Mouse (Mus musculus): Measurements from ENCODE around the gene Apol7c. TPM values are rescaled to one million over a fixed set of nuclear protein-coding genes. Genes with fewer than 3 reads are reported as not detected.
"Not testable (repeated sequence)": the region's sequence is repeated elsewhere in the genome, so short reads cannot be mapped to it uniquely, and the experiment has no call there.

Gene Apol7c
- polyA plus RNA-seq (2015; fragmentation: Nextera tagmentation; extraction: Ambion mirVana) = not detected in 2 replicates

DNA sequence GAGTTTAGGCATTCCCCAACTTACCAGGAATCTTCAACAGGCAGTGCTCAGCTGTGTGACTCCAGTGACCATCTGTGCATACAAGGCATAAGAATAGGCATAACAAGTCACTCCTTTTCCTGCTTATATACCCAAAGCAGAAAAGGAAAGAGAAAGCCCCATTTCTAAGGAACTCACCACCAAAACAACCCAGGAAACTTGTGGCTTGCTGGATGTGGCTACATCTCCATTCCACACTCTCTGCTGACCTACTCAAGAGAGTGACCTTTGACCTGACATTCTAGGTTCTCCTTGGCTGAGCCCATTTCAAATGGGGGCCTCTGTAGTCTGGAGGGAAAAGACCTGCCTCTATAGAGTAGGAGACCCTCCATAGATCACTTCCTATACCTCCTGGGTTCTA, at the start of gene Apol7c:
Gene Apol7c (minus strand): TSS at position 101 of the 400 bp plus-strand sequence.
- Histone ChIP-seq H3K4me2 (no peak within 1 kb of the TSS), H3K27ac (replicated peaks) (no peak within 1 kb of the TSS), H3K4me1 (replicated peaks) (no peaks in the 10 kb centered on the region), H3K36me3 (no peaks in the 10 kb centered on the region), H3K9me3 (no peaks in the 10 kb centered on the region), H3K27me3 (no peaks in the 10 kb centered on the region), H3K4me3 (no peak within 1 kb of the TSS), H3K9ac (no peak within 1 kb of the TSS)
- ATAC-seq (ENCODE audit: low FRiP score, low read depth) = no peak

- no peaks in the 10 kb centered on the region for H3K27me3 ChIP-seq
- no peak overlapping the region for H3K4me3 ChIP-seq
- H3K4me1 ChIP-seq (replicated peaks) = no peaks in the 10 kb centered on the region
- no peaks in the 10 kb centered on the region for H3K36me3 ChIP-seq
- H3K4me2 ChIP-seq = no peak overlapping the region
- no peak overlapping the region for H3K9ac ChIP-seq
- no peak for ATAC-seq (ENCODE audit: low FRiP score, low read depth)
- peaks cover 9% of the 10 kb centered on the region; the same call in 1 of the 2 replicates for H3K9me3 ChIP-seq
- H3K27ac ChIP-seq (replicated peaks) = no peak overlapping the region
- WGBS = 52% methylated on average over 1 of the region's 1 CpGs
Measured at GRCm38 (mm10) chr15:77581681-77582080, 48.6 kb upstream of the Apol7c start.

- Histone ChIP-seq H3K9ac (no peak overlapping the region), H3K4me3 (no peak overlapping the region), H3K4me2 (no peak overlapping the region), H3K36me3 (no peaks in the 10 kb centered on the region), H3K27me3 (no peaks in the 10 kb centered on the region), H3K4me1 (replicated peaks) (no peaks in the 10 kb centered on the region), H3K9me3 (peaks cover 9% of the 10 kb centered on the region; the same call in 1 of the 2 replicates), H3K27ac (replicated peaks) (no peak overlapping the region)
- 92% methylated on average over 4 of the region's 4 CpGs for WGBS
- ATAC-seq (ENCODE audit: low FRiP score, low read depth) = no peak
Measured at GRCm38 (mm10) chr15:77579311-77579710, 46.2 kb upstream of the Apol7c start.

DNA sequence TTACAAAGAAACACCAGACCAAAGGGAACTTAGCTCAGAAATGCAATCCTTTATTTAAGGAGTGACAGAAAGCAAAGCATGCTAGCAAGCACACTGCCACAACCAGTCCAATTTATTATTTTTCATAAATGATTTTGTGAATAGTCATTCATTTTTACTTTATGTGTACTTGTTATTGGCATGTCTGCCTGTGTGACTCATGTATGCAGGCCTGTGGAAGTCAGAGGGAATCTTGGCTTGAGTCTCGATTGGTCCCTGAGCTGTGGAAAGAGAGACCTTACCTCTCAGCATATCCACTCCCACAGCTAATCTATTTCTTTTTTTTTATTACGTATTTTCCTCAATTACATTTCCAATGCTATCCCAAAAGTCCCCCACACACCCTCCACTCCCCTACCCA, 45.7 kb upstream of the Apol7c start:
- no peak overlapping the region for H3K9ac ChIP-seq
- H3K27ac ChIP-seq (replicated peaks) = no peak overlapping the region
- H3K36me3 ChIP-seq = no peaks in the 10 kb centered on the region
- no peak overlapping the region for H3K4me2 ChIP-seq
- no peaks in the 10 kb centered on the region for H3K4me1 ChIP-seq (replicated peaks)
- 96% methylated on average over 2 of the region's 2 CpGs for WGBS
- peaks cover 7% of the 10 kb centered on the region; the same call in 1 of the 2 replicates for H3K9me3 ChIP-seq
- H3K27me3 ChIP-seq = no peaks in the 10 kb centered on the region
- H3K4me3 ChIP-seq = no peak overlapping the region
- no peak for ATAC-seq (ENCODE audit: low FRiP score, low read depth)

GRCm38 (mm10) chr15:77563219-77563618, 30.1 kb upstream of the Apol7c start:
- H3K27ac ChIP-seq (replicated peaks) = no peak overlapping the region
- no peak for ATAC-seq (ENCODE audit: low FRiP score, low read depth)
- no peaks in the 10 kb centered on the region for H3K36me3 ChIP-seq
- no peaks in the 10 kb centered on the region for H3K9me3 ChIP-seq
- H3K4me3 ChIP-seq = no peak overlapping the region
- H3K27me3 ChIP-seq = no peaks in the 10 kb centered on the region
- H3K4me2 ChIP-seq = no peak overlapping the region
- no peaks in the 10 kb centered on the region for H3K4me1 ChIP-seq (replicated peaks)
- H3K9ac ChIP-seq = no peak overlapping the region

DNA sequence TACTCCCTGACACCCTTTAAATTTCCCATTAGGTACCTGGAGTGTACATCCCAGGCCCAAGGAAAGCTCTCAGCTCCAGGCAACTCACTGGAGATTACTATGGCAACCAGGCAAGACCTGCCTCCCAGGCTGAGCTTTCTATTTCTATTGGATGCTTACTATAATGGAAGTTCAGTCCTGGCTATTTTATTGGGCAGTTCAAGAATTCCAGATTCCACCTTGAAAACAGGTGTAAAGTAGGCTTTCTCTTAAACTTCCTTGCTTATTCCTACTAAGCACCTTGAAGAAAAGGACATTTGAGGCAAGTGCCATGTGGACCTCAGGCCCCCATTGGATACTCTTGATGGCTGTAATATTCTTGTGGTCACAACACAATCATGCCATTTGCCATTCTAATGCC, 28.7 kb upstream of the Apol7c start, which contains the start of gene 1700025B11Rik:
Gene 1700025B11Rik (minus strand): TSS at position 101 of the 400 bp plus-strand sequence.
- Histone ChIP-seq H3K9ac (no peak within 1 kb of the TSS), H3K27me3 (no peaks in the 10 kb centered on the region), H3K4me1 (replicated peaks) (no peaks in the 10 kb centered on the region), H3K4me3 (no peak within 1 kb of the TSS), H3K27ac (replicated peaks) (no peak within 1 kb of the TSS), H3K4me2 (no peak within 1 kb of the TSS), H3K36me3 (no peaks in the 10 kb centered on the region), H3K9me3 (no peaks in the 10 kb centered on the region)
- no peak for ATAC-seq (ENCODE audit: low FRiP score, low read depth)

DNA sequence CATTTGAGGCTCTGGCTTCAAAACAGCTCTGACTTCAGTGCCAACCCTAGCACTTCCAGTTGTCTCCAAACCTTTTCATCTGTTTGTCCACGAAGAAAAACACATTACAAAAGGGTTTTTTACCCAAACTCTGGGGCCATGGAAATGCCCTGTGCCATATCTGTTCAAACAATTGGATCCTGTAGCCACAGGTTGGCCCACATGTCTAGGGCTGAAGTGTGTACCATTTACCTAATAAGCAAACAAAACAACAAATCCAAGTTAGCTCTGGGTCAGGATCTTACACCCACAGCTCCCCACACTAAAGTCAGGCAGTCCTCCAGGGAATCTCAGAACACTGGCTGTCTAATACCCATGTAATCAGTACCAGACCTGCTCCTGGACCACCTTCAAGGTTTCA, 6.1 kb upstream of the Apol7c start:
- 34% methylated on average over 1 of the region's 1 CpGs for WGBS

DNA sequence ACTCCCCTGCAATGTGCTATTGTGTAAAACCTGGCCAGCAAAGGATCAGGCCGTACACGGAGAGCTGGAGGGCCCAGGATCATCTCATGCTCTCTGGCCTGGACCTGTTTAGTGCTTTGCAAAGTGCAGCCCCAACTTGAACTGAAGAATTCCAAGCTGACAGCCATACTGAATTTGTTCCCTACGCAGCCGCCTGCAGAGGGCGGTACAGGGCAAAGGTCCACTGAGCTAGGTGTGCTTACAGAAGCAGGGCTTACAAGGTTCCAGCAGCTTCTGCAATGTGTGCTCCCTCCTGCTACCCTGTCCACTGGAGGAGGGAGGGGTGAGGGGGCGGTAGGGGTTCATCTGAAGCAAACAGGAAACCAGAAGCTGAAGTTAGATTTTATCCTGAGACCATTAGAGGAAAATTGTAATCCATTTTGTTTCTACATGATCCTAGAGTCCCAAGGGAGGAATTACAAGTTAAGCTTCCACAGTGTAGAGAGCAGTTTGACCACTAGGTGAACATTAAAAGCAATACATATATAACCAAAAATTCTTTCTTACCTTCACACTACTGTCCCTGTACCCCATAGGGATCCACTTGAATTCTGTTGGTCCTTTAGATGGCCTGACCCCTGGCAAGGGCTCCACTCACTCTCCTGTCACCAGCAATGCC, 9.8 kb downstream of the Apol7c start:
- not testable (repeated sequence) for H3K4me1 ChIP-seq (replicated peaks); H3K36me3 ChIP-seq; H3K9me3 ChIP-seq; ATAC-seq (ENCODE audit: low FRiP score, low read depth); H3K27me3 ChIP-seq; H3K9ac ChIP-seq; H3K27ac ChIP-seq (replicated peaks); H3K4me3 ChIP-seq; H3K4me2 ChIP-seq
- WGBS = 16% methylated on average over 6 of the region's 6 CpGs

More for the DNA sequence above, 6.1 kb upstream of the Apol7c start:
- not testable (repeated sequence) for H3K4me1 ChIP-seq (replicated peaks); H3K4me3 ChIP-seq; ATAC-seq (ENCODE audit: low FRiP score, low read depth); H3K27ac ChIP-seq (replicated peaks); H3K9ac ChIP-seq; H3K36me3 ChIP-seq; H3K9me3 ChIP-seq; H3K4me2 ChIP-seq; H3K27me3 ChIP-seq

DNA sequence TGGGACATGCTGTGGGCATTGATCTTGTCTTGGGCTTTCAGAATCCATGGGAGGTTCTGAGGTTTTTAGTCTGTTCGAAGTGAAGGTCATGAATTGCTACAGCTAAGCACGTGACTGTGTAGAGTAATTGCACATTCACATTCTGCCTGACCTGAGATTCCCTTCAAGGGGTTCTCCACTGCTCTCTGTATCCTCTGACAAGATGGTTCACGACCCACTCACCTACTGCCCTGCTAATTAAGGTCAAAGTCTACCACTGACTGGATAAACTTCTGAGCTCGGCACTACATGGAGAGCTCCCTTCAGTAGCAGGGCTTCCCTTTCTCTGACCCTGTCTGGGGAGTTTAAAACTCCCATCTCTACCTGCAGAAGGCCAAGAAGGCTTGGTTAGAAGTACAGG, 12.5 kb downstream of the Apol7c start:
- H3K4me3 ChIP-seq; H3K27ac ChIP-seq (replicated peaks); H3K9me3 ChIP-seq; H3K27me3 ChIP-seq; H3K4me2 ChIP-seq; H3K9ac ChIP-seq; H3K36me3 ChIP-seq; ATAC-seq (ENCODE audit: low FRiP score, low read depth); H3K4me1 ChIP-seq (replicated peaks): not testable (repeated sequence)
- 75% methylated on average over 4 of the region's 4 CpGs for WGBS

DNA sequence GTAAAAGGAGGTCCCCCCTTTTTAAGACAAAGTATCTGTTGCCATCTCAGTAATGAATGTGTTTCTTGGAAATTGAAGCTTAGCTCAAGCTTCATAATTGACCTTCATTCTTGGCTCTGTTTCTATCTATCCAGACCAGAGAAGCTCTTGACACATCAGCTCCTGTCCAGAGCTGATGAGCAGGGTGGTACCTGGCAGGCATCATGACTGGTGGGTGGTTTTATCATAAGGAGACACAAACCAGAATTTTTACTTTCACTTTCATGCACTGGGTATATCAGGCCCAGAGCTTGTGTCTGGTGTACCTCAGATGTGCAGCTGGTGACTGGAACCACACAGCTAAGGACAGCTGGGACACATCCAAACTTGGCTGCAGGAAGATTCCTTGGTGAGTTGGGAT, 25.1 kb downstream of the Apol7c start, which contains the start of gene Apol11a:
Gene Apol11a (plus strand): TSS at position 306 of the 400 bp plus-strand sequence.
- not testable (repeated sequence) for H3K27ac ChIP-seq (replicated peaks); H3K9ac ChIP-seq; H3K9me3 ChIP-seq; H3K4me1 ChIP-seq (replicated peaks); H3K27me3 ChIP-seq; H3K4me3 ChIP-seq; H3K36me3 ChIP-seq; ATAC-seq (ENCODE audit: low FRiP score, low read depth); H3K4me2 ChIP-seq

DNA sequence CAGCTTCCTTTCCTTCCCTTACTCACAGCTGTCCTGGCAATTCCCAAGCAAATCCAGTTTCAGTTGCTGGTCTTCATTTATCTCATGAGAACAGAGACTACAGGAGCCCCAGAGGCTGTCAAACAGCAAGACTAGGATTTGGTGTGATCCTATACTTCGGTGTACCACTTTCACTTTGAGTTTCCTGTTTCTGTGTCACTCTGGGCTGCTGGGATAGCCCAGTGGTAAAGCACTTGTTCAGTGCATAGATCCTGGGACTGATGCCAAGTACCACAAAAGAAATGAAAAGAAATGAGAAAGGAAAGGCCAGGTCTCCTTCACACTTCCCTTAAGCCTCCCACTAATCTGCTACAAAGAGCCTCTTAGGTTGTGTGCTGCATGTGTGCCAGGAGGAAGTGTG, 38.4 kb downstream of the Apol7c start:
- H3K4me3 ChIP-seq; ATAC-seq (ENCODE audit: low FRiP score, low read depth); H3K4me2 ChIP-seq; H3K9ac ChIP-seq; H3K4me1 ChIP-seq (replicated peaks); H3K36me3 ChIP-seq; H3K27me3 ChIP-seq; H3K9me3 ChIP-seq; H3K27ac ChIP-seq (replicated peaks): not testable (repeated sequence)
- WGBS = 73% methylated on average over 1 of the region's 1 CpGs

DNA sequence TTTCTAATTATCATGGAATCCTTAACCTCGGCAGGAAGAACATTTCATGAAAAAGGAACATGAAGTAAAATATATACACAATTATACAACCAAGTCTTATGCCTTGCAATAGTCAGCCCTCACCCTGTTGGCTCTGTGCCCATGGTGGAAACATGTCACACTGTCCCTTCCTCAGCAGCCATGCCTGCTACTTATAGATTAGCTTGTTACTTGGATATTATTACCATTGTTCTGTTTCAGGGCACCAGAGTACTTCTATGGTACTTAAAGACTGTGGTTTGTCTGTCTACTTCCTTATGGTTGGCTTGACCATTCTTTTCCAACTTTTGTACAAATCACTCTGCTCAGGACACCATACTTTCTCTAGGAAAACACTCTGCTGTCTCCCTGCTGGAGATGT, 39.9 kb downstream of the Apol7c start:
- H3K4me2 ChIP-seq; H3K27ac ChIP-seq (replicated peaks); H3K9me3 ChIP-seq; H3K4me1 ChIP-seq (replicated peaks); ATAC-seq (ENCODE audit: low FRiP score, low read depth); H3K36me3 ChIP-seq; H3K9ac ChIP-seq; H3K27me3 ChIP-seq; H3K4me3 ChIP-seq: not testable (repeated sequence)
- WGBS = no CpG with 5 or more reads among the region's 1 CpGs

- H3K4me3 ChIP-seq = no peak overlapping the region
- no peak overlapping the region for H3K9ac ChIP-seq
- H3K4me1 ChIP-seq (replicated peaks) = no peaks in the 10 kb centered on the region
- WGBS = 76% methylated on average over 4 of the region's 4 CpGs
- no peak for ATAC-seq (ENCODE audit: low FRiP score, low read depth)
- no peaks in the 10 kb centered on the region for H3K27me3 ChIP-seq
- no peaks in the 10 kb centered on the region for H3K9me3 ChIP-seq
- no peak overlapping the region for H3K27ac ChIP-seq (replicated peaks)
- H3K36me3 ChIP-seq = no peaks in the 10 kb centered on the region
- H3K4me2 ChIP-seq = no peak overlapping the region
Measured at GRCm38 (mm10) chr15:77482140-77482794, 50.8 kb downstream of the Apol7c start.
